Mouse (Mus musculus) forebrain, embryonic 16.5 days (tissue): ENCODE data around the gene Hist1h2ah. TPM values are rescaled to one million over a fixed set of nuclear protein-coding genes. Genes with fewer than 3 reads are reported as not detected.
A peak's percentile ranks its signal among the peaks of the same experiment; 100 is the strongest.

Experiments
- ATAC-seq: fragments of 200-750 bp; cut with Nextera tagmentation; 2 replicates; pipeline ENCODE4 v1.8.0; 2017; ENCODE audit warnings: mild to moderate bottlenecking, moderate library complexity
- H3K27ac ChIP-seq: fragments of 300-500 bp; sonication (generic); 2 replicates; pipeline ENCODE4 v1.5.1; 2014; ENCODE audit warnings: low read length, control low read depth
- H3K27me3 ChIP-seq: fragments of 300-500 bp; sonication (generic); replicated peaks from 2 replicates; pipeline ENCODE4 v1.6.1; 2014; ENCODE audit warnings: low read length; ENCODE audit not compliant: control insufficient read depth, insufficient read depth
- H3K36me3 ChIP-seq: fragments of 300-500 bp; sonication (generic); 2 replicates; pipeline ENCODE4 v1.6.1; 2014; ENCODE audit not compliant: control insufficient read depth, insufficient read depth
- H3K4me1 ChIP-seq: fragments of 300-500 bp; sonication (generic); replicated peaks from 2 replicates; pipeline ENCODE4 v1.6.1; 2014; ENCODE audit warnings: low read length; ENCODE audit not compliant: control insufficient read depth, insufficient read depth
- H3K4me2 ChIP-seq: fragments of 300-500 bp; sonication (generic); 2 replicates; pipeline ENCODE4 v1.6.1; 2014; ENCODE audit warnings: mild to moderate bottlenecking, low read length, control low read depth
- H3K4me3 ChIP-seq: fragments of 300-500 bp; sonication (generic); replicated peaks from 2 replicates; pipeline ENCODE4 v1.5.1; 2014; ENCODE audit warnings: mild to moderate bottlenecking, low read length, control low read depth
- H3K9ac ChIP-seq: fragments of 300-500 bp; sonication (generic); replicated peaks from 2 replicates; pipeline ENCODE4 v1.6.1; 2014; ENCODE audit warnings: low read depth, low read length, control low read depth
- H3K9me3 ChIP-seq: fragments of 300-500 bp; sonication (generic); 2 replicates; pipeline ENCODE4 v1.6.1; 2016; ENCODE audit warnings: low read length; ENCODE audit not compliant: control insufficient read depth
- WGBS: fragments of 180-500 bp; shearing (Covaris S2); extraction: QIAGEN DNeasy Blood & Tissue Kit; methylation state at CpG from one replicate; pipeline ENCODE4 v1.1.7; 2014; 5-methylcytosine and 5-hydroxymethylcytosine counted together
- polyA plus RNA-seq: library from polyadenylated mRNA; unstranded; fragments of >200 nt; fragmentation: Nextera tagmentation; extraction: Ambion mirVana; gene quantifications from 2 replicates; pipeline ENCODE4 v1.2.1, GENCODE M21; 2015

Gene Hist1h2ah
- polyA plus RNA-seq, 1 experiment from 2014 or later: not detected

DNA sequence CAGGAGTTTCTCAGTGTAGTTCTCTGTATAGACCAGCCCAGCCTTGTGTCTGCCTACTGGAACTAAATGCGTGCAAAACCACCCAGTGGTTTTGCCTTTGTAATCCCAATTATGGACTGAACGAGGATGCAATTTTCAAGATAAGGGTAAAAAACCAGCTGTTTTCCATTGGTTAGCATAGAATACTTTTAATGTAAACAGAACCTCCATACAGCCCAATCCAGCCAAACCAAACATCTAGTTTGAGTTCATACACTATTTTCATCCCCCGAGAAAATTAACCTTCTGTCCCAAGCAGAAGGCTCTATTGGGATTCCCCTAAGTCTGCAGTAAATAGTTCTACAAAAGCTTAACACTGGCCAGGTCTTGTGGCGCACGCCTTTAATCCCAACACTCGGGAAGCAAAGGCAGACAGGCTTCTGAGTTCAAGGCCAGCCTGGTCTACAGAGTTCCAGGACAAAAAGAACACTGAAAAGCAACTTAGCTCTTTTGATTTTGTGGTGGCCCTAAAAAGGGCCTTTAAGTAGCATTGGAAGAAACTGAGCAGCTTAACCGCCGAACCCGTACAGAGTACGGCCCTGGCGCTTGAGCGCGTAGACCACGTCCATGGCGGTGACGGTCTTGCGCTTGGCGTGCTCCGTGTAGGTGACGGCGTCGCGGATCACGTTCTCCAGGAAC is 5.2 kb upstream of the Hist1h2ah start:
- H3K9ac ChIP-seq: peak overlapping the region; percentile 52
- H3K36me3 ChIP-seq: no peaks in the 10 kb centered on the region
- H3K27ac ChIP-seq: peak overlapping the region; percentile 89
- H3K27me3 ChIP-seq: no peaks in the 10 kb centered on the region
- H3K9me3 ChIP-seq: no peaks in the 10 kb centered on the region
- H3K4me3 ChIP-seq: peak overlapping the region; percentile 51
- H3K4me1 ChIP-seq: peaks cover 27% of the 10 kb centered on the region
- under 1% methylated on average over 15 of the region's 24 CpGs for WGBS
- peak overlapping the region; percentile 89 for H3K4me2 ChIP-seq
- no peak; the same call in 1 of the 2 replicates for ATAC-seq

DNA sequence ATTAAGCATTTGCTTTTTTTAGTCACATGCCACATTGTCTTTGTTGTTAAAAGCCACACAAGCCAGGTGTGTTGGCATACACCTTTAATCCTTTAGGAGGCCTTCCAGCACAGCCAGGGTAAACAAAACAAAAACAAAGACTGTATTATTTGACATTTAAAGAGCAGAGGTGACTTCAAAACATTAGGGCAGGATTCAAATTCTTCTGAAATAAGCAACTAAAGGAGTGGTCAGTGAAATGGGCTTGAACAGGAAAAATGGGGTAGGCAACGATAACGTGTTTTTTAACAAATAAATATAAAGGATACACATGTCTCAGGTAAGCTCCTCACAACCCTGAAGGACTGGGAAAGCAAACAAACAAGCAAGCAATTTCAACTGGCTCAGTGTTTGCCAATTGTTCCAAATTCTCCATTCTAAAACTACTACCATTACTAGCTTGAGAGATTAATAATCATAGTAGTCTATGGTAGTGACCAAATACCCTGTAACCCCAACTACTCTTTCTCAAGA is 4.6 kb upstream of the Hist1h2ah start:
- ATAC-seq: no peak
- peak overlapping the region; percentile 51 for H3K4me3 ChIP-seq
- H3K9ac ChIP-seq: 0 out of 2 replicates have a peak overlapping the region, but pooled peaks have one; percentile 4

DNA sequence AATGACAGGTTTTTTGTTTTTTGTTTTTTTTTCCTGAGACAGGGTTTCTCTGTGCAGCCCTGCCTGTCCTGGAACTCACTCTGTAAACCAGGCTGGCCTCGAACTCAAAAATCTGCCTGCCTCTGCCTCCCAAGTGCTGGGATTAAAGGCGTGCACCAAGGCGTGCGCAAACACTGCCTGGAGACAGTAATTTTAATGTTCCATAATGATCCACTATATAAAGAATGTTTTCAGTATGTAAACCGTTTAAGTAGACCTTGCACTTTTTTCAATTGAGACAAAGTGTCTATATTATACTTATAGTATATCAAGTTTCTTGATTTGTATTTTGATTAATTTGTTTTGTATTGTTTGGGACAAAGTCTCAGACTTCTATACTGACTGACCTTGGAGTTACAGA is 4.0 kb upstream of the Hist1h2ah start:
- Histone ChIP-seq H3K4me2 (no peak overlapping the region), H3K27ac (no peak overlapping the region), H3K4me1 (peaks cover 31% of the 10 kb centered on the region), H3K4me3 (no peak overlapping the region), H3K36me3 (no peaks in the 10 kb centered on the region), H3K9me3 (no peaks in the 10 kb centered on the region), H3K9ac (no peak overlapping the region), H3K27me3 (no peaks in the 10 kb centered on the region)
- WGBS: 64% methylated on average over 5 of the region's 5 CpGs
- ATAC-seq: no peak

More for the DNA sequence above, 4.6 kb upstream of the Hist1h2ah start:
- Histone ChIP-seq H3K4me1 (peaks cover 28% of the 10 kb centered on the region), H3K27ac (peak overlapping the region; percentile 89), H3K4me2 (peak overlapping the region; percentile 89), H3K27me3 (no peaks in the 10 kb centered on the region), H3K9me3 (no peaks in the 10 kb centered on the region), H3K36me3 (no peaks in the 10 kb centered on the region)
- WGBS: 5% methylated on average over 2 of the region's 2 CpGs

DNA sequence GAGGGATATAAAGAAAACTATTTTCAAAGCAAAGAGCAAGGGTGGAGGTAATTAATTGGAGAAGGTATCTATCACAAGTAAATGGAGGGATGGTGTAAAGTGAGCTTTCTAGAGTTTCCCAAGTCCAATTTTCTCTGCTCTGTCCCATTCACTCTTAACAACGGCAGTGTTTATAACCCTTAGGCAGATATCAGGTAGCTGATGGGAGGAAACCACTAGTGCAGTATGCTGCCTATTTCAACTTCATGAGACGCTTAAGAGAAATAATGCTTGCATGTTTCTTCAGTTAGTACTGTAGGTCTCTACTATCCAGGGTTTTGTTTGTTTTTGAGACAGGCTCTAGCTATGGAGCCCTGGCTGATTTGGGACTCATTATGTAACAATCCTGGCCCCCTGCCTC is 2.0 kb upstream of the Hist1h2ah start:
- no peak overlapping the region for H3K27ac ChIP-seq
- no peak overlapping the region for H3K4me2 ChIP-seq
- 78% methylated on average over 2 of the region's 2 CpGs for WGBS
- H3K36me3 ChIP-seq: no peaks in the 10 kb centered on the region
- H3K4me3 ChIP-seq: no peak overlapping the region
- ATAC-seq: no peak
- no peak overlapping the region for H3K9ac ChIP-seq
- no peaks in the 10 kb centered on the region for H3K27me3 ChIP-seq
- no peaks in the 10 kb centered on the region for H3K9me3 ChIP-seq
- H3K4me1 ChIP-seq: peaks cover 33% of the 10 kb centered on the region

DNA sequence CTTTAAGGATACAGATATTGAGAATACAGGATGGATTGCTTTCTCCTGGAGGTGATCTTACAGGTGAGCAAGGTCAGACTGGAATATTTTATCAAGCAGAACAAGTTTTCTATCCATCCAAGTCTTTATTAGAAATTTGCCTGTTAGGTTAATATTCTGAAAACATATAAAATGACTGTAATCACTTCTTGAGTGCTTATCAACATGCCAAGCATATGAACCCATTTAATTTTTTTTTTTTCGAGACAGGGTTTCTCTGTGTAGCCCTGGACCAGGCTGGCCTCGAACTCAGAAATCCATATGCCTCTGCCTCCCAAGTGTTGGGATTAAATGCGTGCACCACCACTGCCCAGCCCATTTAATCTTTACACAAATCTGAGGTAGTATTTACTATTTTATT is 1.6 kb upstream of the Hist1h2ah start:
- Histone ChIP-seq H3K4me3 (no peak overlapping the region; the same call in 1 of the 2 replicates), H3K4me2 (peak overlapping the region; percentile 77), H3K27me3 (no peaks in the 10 kb centered on the region), H3K27ac (peak overlapping the region; percentile 81; the same call in 1 of the 2 replicates), H3K36me3 (no peaks in the 10 kb centered on the region), H3K9ac (no peak overlapping the region), H3K9me3 (no peaks in the 10 kb centered on the region), H3K4me1 (peaks cover 28% of the 10 kb centered on the region)
- WGBS: 53% methylated on average over 3 of the region's 3 CpGs
- no peak for ATAC-seq

DNA sequence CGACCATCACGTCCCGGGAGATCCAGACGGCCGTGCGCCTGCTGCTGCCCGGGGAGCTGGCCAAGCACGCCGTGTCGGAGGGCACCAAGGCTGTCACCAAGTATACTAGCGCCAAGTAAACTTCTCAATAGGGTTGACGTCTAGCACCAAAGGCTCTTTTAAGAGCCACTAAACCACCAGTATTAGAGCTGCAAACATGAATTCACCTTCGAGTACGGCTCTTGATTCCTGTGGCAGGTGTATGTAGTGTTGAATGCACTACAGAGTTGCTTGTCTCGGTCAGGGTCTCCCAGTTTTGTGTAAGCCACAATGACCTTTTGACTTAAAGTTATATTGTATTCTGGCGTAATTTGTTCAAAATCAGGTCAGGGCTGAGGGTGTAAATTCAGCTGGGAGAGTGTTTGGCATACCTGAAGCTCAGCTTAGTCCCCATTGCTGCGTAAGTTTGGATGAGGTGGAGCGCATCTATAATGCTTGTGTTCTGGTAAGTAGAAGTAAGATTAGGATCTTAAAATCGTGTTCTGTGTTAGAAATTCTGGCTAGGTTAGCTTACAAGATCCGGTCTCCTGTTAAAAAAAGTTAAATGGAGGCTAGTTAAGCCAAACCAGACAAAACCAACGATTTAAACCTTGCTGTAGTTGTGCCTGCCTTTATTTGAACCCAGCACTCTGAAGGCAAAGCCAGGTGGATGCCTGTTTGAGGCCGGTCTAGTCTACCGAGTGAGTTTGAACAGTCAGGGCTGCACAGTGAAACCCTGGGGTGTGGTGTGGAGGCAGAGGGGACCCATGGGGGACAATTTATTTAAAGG is 985 bp upstream of the Hist1h2ah start:
- Histone ChIP-seq H3K4me2 (peak overlapping the region; percentile 77), H3K9me3 (no peaks in the 10 kb centered on the region), H3K4me3 (peak overlapping the region; percentile 44), H3K27me3 (no peaks in the 10 kb centered on the region), H3K9ac (peak overlapping the region; percentile 53), H3K27ac (peak overlapping the region; percentile 81), H3K36me3 (no peaks in the 10 kb centered on the region), H3K4me1 (peaks cover 27% of the 10 kb centered on the region)
- peak; percentile 13; the same call in 1 of the 2 replicates for ATAC-seq
- 2% methylated on average over 16 of the region's 23 CpGs for WGBS

DNA sequence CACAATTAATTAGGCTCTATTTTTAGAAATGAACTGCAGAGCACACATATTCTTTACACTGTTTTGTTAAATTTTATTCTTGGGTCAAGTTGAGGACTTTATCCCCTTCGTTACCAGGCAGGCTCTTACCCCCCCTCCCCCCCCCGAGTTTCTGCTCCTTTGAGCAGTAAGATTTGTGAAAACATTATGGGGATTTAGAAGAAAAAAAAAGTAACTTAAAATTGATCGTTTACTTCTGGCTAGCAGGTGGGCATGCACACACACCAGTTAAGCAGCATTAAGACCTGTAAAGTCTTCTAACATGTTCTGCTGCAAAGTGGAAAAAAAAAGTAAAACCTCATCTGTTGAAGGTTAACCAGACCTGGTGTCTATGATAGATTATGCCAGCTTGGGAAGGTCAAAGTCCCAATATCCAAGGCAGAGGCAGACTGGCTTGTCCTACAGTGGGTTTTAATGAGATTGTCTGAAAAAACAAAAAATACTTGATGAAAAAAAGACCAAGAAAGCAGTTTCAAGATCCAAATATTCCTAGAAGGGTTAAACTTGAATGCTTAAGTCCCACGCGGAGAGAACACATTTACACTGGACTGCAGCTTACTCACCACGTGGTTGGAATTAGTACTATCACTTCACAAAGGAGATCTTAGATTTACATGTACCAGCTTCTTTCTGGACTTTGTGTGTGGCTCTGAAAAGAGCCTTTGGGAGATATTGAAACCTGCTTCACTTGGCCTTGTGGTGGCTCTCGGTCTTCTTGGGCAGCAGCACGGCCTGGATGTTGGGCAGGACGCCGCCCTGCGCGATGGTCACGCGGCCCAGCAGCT is 713 bp downstream of the Hist1h2ah start:
- H3K4me3 ChIP-seq: peak overlapping the region; percentile 42
- no peaks in the 10 kb centered on the region for H3K9me3 ChIP-seq
- H3K4me1 ChIP-seq: peaks cover 17% of the 10 kb centered on the region
- H3K4me2 ChIP-seq: peak overlapping the region; percentile 60
- H3K36me3 ChIP-seq: no peaks in the 10 kb centered on the region
- H3K27me3 ChIP-seq: no peaks in the 10 kb centered on the region
- H3K9ac ChIP-seq: peak overlapping the region; percentile 46
- peak overlapping the region; percentile 56 for H3K27ac ChIP-seq
- WGBS: 0% methylated on average over 10 of the region's 14 CpGs
- ATAC-seq: no peak

DNA sequence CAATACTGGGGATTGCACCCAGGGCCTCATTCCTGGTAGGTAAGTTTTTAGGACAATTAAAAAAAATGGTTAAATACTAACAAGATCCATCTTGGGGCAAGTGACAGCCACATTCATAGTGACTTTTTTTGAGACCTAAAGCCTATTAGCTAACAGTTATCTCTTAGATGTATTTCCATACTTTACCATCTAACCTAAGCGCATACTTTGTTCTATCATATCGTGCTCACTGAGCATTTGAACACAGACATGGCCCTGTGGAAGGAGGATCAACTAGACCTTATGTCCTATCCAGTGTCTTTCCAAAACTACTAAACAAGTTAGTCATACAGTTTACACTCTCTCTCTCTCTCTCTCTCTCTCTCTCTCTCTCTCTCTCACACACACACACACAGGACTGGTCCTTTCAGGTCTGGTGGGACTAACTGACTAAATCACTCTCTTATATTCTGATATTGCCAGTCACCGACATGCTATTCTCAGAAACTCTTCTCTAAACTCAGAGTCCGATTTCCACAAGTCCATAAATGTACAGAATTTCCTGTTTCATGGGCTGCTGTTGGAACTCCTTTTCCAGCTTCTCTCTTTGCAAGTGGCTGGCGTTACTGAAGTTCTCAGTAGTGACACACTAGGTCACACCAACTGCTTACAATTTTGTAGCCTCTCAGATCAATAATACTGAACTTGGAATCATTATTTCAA is 1.5 kb downstream of the Hist1h2ah start:
- no peak for ATAC-seq
- Histone ChIP-seq H3K27ac (no peak overlapping the region), H3K9ac (no peak overlapping the region), H3K4me2 (peak overlapping the region; percentile 60), H3K4me1 (peaks cover 21% of the 10 kb centered on the region), H3K4me3 (peak overlapping the region; percentile 9; the same call in 1 of the 2 replicates), H3K36me3 (no peaks in the 10 kb centered on the region), H3K9me3 (no peaks in the 10 kb centered on the region), H3K27me3 (no peaks in the 10 kb centered on the region)
- WGBS: 45% methylated on average over 5 of the region's 5 CpGs
